Mouse (Mus musculus) bone marrow macrophage, adult 2 months (primary cell): ENCODE measurements around the gene Hoxb2.

ENCODE experiments used
- CTCF ChIP-seq: IDR thresholded peaks from 2 replicates; pipeline ENCODE4 v1.5.1; 2012; ENCODE audit warnings: low read depth, mild to moderate bottlenecking, low read length, moderate library complexity
- POLR2A ChIP-seq: IDR thresholded peaks from 2 replicates; pipeline ENCODE4 v1.6.1; 2012; ENCODE audit warnings: mild to moderate bottlenecking, low read depth, low read length, borderline replicate concordance

GRCm38 (mm10) chr11:96311097-96311496 is 39.2 kb upstream of the Hoxb2 start:
- no peak for TF ChIP-seq CTCF
- no peak for TF ChIP-seq POLR2A
